Mouse (Mus musculus) heart, postnatal 0 days (tissue): ENCODE results near the gene 1110051M20Rik.

ENCODE experiments used
- CTCF ChIP-seq: IDR thresholded peaks from 2 replicates; pipeline ENCODE4 v1.5.1; 2016; ENCODE audit warnings: antibody characterized with exemption, control low read depth, low read depth
- EP300 ChIP-seq: IDR thresholded peaks from 2 replicates; pipeline ENCODE4 v1.6.1; 2016; ENCODE audit warnings: antibody characterized with exemption, low read depth

DNA sequence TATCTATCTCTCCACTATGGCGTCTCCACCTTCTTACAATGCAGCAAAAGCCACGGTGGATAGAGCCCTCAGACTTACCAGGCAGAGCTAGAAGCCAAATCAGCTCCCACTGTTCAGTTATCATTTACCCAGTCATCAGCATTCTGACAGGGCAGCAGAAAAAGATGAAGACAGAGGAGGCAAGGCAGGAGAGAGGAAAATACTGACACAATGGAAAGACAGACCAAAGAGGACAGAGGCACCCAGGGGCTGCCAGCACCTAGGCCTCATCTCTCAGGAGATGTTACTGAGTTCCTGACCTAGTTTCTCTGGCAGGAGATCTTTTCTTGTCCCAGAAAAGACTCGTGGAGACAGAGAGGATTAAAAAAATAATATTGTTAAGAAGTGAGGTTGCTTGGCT is 45.3 kb downstream of the 1110051M20Rik start:
- TF ChIP-seq CTCF (no peak), EP300 (no peak)
